Mouse (Mus musculus): ENCODE measurements around the gene Trim41. TPM values are rescaled to one million over a fixed set of nuclear protein-coding genes. Genes with fewer than 3 reads are reported as not detected.
"Not testable (repeated sequence)": the region's sequence is repeated elsewhere in the genome, so short reads cannot be mapped to it uniquely, and the experiment has no call there.

Gene Trim41
- polyA plus RNA-seq, 1 experiment: 3.9 TPM

- Histone ChIP-seq H3K27me3 (ENCODE audit: control insufficient read depth) (peaks cover 25% of the 10 kb centered on the region), H3K36me3 (ENCODE audit: control insufficient read depth) (no peaks in the 10 kb centered on the region), H3K9me3 (ENCODE audit: control insufficient read depth, low read length) (peaks cover 11% of the 10 kb centered on the region), H3K4me3 (replicated peaks) (no peak overlapping the region), H3K4me1 (ENCODE audit: control insufficient read depth) (peaks cover 33% of the 10 kb centered on the region)
- TF ChIP-seq GATA1 (IDR thresholded peaks at IDR 0.05; ENCODE audit: low read length): no peak
- no peak for TF ChIP-seq TAL1 (IDR thresholded peaks at IDR 0.05; ENCODE audit: low read length)
These were observed 14.1 kb upstream of the Trim41 start for GRCm38 (mm10) chr11:48831273-48831672.

- no peak overlapping the region for H3K4me3 ChIP-seq (replicated peaks)
These were observed 13.1 kb upstream of the Trim41 start for GRCm38 (mm10) chr11:48830279-48830678.

DNA sequence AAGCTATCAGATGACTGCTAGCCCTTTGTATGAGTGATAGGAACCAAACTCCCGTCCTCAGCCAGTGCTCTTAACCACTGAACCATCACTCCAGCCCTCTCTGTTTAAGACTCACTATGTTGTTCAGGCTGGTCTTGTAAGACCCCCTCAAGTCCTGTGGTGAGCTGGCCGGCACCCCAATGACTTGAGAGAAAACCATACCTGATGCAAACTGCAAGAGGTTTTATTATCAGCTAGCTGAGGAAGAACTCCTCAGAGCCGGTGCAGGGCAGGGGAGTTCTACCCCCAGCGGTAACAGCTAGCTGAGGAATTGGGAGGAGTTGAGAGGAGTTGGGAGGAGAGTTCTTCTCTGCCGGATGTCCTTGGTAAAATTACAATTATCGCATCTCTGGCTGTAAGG is 10.8 kb upstream of the Trim41 start:
- peaks cover 11% of the 10 kb centered on the region for H3K9me3 ChIP-seq (ENCODE audit: control insufficient read depth, low read length)
- H3K4me1 ChIP-seq (ENCODE audit: control insufficient read depth): peaks cover 32% of the 10 kb centered on the region
- TF ChIP-seq GATA1 (IDR thresholded peaks at IDR 0.05; ENCODE audit: low read length) (no peak), TAL1 (IDR thresholded peaks at IDR 0.05; ENCODE audit: low read length) (no peak)
- no peaks in the 10 kb centered on the region for H3K36me3 ChIP-seq (ENCODE audit: control insufficient read depth)
- H3K4me3 ChIP-seq (replicated peaks): no peak overlapping the region
- peaks cover 41% of the 10 kb centered on the region for H3K27me3 ChIP-seq (ENCODE audit: control insufficient read depth)

More at GRCm38 (mm10) chr11:48830279-48830678, 13.1 kb upstream of the Trim41 start:
- Histone ChIP-seq H3K36me3 (ENCODE audit: control insufficient read depth) (no peaks in the 10 kb centered on the region), H3K27me3 (ENCODE audit: control insufficient read depth) (peaks cover 23% of the 10 kb centered on the region), H3K4me1 (ENCODE audit: control insufficient read depth) (peaks cover 35% of the 10 kb centered on the region), H3K9me3 (ENCODE audit: control insufficient read depth, low read length) (peaks cover 11% of the 10 kb centered on the region)
- TF ChIP-seq GATA1 (IDR thresholded peaks at IDR 0.05; ENCODE audit: low read length): no peak
- TF ChIP-seq TAL1 (IDR thresholded peaks at IDR 0.05; ENCODE audit: low read length): no peak

- Histone ChIP-seq H3K36me3 (ENCODE audit: control insufficient read depth) (no peaks in the 10 kb centered on the region), H3K27me3 (ENCODE audit: control insufficient read depth) (peaks cover 45% of the 10 kb centered on the region), H3K4me3 (replicated peaks) (peak overlapping the region; percentile 66), H3K4me1 (ENCODE audit: control insufficient read depth) (peaks cover 34% of the 10 kb centered on the region), H3K9me3 (ENCODE audit: control insufficient read depth, low read length) (peaks cover 11% of the 10 kb centered on the region)
- TF ChIP-seq TAL1 (IDR thresholded peaks at IDR 0.05; ENCODE audit: low read length): no peak
- no peak for TF ChIP-seq GATA1 (IDR thresholded peaks at IDR 0.05; ENCODE audit: low read length)
These were observed 9.6 kb upstream of the Trim41 start for GRCm38 (mm10) chr11:48826752-48827096.

- H3K4me3 ChIP-seq (replicated peaks): peak within 1 kb of the TSS; percentile 66
- H3K36me3 ChIP-seq (ENCODE audit: control insufficient read depth): not testable (repeated sequence)
- H3K4me1 ChIP-seq (ENCODE audit: control insufficient read depth): peaks cover 35% of the 10 kb centered on the region
- peaks cover 11% of the 10 kb centered on the region for H3K9me3 ChIP-seq (ENCODE audit: control insufficient read depth, low read length)
- peaks cover 45% of the 10 kb centered on the region for H3K27me3 ChIP-seq (ENCODE audit: control insufficient read depth)
These were observed 9.0 kb upstream of the Trim41 start, which contains the start of the genes Trim7 and Gm12184 for GRCm38 (mm10) chr11:48825979-48826751. Gene Trim7 (plus strand): TSS chr11:48826140. Gene Gm12184 (minus strand): TSS chr11:48826655.

DNA sequence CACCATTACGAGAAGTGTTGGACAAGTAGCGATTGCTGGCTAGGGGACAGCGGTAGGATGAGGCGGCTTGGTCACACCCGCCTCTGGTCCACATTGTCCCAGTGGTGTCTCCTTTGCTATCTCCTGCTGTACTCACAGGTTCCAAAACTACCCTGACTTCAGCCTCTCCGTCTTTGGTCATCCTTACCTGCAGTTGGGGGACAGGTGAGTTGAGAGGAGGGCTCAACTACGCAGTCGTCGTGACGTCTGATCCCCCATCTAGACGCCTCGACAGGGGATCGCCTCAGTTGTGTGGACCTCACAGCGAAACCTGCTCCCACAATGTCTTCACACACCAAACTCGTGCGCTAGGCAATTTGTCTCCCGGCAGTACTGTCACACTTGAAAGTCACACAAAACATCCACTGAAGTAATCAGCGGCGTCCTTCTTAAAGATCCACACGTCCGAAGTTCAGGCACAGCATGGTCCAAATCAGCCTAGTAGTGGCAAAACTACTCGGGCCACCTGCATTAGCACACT is 7.2 kb upstream of the Trim41 start:
- Histone ChIP-seq H3K36me3 (ENCODE audit: control insufficient read depth) (no peaks in the 10 kb centered on the region), H3K27me3 (ENCODE audit: control insufficient read depth) (peaks cover 45% of the 10 kb centered on the region), H3K4me1 (ENCODE audit: control insufficient read depth) (peaks cover 51% of the 10 kb centered on the region), H3K4me3 (replicated peaks) (peak overlapping the region; percentile 62), H3K9me3 (ENCODE audit: control insufficient read depth, low read length) (peaks cover 11% of the 10 kb centered on the region)
- TF ChIP-seq GATA1 (IDR thresholded peaks at IDR 0.05; ENCODE audit: low read length): no peak
- no peak for TF ChIP-seq TAL1 (IDR thresholded peaks at IDR 0.05; ENCODE audit: low read length)

DNA sequence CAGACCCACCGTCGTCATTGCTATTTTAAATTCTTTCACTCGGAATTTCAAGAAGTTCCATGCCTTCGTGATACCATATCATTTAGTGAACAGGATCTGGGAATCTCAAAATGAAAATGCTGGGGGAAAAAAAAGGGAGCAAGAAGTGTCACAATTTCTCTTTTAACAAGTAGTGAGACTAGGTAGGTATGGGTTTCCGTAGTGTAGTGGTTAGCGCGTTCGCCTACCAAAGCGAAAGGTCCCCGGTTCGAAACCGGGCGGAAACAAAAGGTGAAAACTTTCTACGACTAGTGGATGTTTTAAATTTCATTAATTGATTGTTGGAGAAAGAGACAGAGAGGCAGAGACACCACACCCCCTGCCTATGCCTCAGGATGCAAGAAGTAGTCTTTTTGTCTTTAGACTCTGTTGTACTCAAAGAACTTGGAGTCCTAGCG is 6.4 kb upstream of the Trim41 start:
- H3K36me3 ChIP-seq (ENCODE audit: control insufficient read depth): no peaks in the 10 kb centered on the region
- no peak for TF ChIP-seq GATA1 (IDR thresholded peaks at IDR 0.05; ENCODE audit: low read length)
- no peak for TF ChIP-seq TAL1 (IDR thresholded peaks at IDR 0.05; ENCODE audit: low read length)

DNA sequence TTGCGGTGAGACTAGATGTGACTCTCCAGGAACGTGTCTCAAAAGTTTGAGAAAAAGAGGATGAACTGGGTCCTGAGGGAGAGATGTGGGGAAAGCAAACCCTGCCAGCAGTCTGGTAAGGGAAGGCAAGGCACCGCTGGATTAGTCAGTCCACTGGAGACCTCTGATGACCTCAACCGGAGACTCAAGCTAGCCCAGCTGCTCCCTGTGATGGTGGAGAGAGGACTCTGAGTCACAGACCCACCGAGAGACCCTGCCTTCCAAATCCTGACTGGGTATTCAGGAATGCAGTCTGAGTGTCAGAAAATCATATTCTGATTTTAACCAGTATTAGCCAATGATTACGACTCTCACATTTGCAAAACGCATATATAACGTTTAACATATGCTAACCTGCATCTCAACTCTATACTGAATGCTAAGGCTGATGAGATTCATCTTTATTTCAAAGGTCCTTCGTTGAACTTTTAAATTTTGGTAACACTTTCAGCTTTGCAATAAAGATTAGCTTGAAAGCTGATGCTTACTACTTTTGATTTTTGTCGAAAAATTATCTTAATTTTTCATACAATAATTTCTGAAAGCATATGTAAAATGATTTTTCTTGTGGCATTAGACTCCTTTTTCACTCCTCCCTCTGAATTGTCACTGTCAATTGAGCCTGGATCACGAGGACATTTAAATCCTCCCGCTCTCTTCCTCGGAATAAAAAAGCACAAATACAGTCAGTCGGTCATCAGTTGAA is 5.8 kb upstream of the Trim41 start:
- H3K4me1 ChIP-seq (ENCODE audit: control insufficient read depth): peaks cover 59% of the 10 kb centered on the region
- no peak for TF ChIP-seq GATA1 (IDR thresholded peaks at IDR 0.05; ENCODE audit: low read length)
- TF ChIP-seq TAL1 (IDR thresholded peaks at IDR 0.05; ENCODE audit: low read length): no peak
- H3K36me3 ChIP-seq (ENCODE audit: control insufficient read depth): no peaks in the 10 kb centered on the region
- H3K27me3 ChIP-seq (ENCODE audit: control insufficient read depth): peaks cover 43% of the 10 kb centered on the region
- peak overlapping the region; percentile 62 for H3K4me3 ChIP-seq (replicated peaks)
- H3K9me3 ChIP-seq (ENCODE audit: control insufficient read depth, low read length): peaks cover 6% of the 10 kb centered on the region

More for the DNA sequence above, 6.4 kb upstream of the Trim41 start:
- peaks cover 45% of the 10 kb centered on the region for H3K27me3 ChIP-seq (ENCODE audit: control insufficient read depth)
- peaks cover 9% of the 10 kb centered on the region for H3K9me3 ChIP-seq (ENCODE audit: control insufficient read depth, low read length)
- H3K4me1 ChIP-seq (ENCODE audit: control insufficient read depth): peaks cover 53% of the 10 kb centered on the region
- H3K4me3 ChIP-seq (replicated peaks): peak overlapping the region; percentile 62

DNA sequence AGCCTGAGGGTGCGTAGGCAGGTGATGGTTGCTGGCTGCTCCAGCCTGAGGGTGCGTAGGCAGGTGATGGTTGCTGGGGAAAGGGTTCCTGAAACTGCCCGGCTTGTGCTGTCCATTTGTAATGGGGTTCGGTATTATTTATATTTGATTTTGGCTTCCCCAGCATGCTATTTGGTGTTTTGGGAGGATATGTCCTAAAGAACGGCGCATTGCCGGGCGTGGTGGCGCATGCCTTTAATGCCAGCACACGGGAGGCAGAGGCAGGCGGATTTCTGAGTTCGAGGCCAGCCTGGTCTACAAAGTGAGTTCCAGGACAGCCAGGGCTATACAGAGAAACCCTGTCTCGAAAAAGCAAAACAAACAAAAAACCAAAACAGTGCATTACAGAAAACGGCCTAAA is 4.1 kb upstream of the Trim41 start:
- Histone ChIP-seq H3K4me1 (ENCODE audit: control insufficient read depth) (peaks cover 52% of the 10 kb centered on the region), H3K27me3 (ENCODE audit: control insufficient read depth) (peaks cover 28% of the 10 kb centered on the region)
- H3K4me3 ChIP-seq (replicated peaks); H3K9me3 ChIP-seq (ENCODE audit: control insufficient read depth, low read length); H3K36me3 ChIP-seq (ENCODE audit: control insufficient read depth): not testable (repeated sequence)

Measured in erythroblast, embryonic 14.5 days (primary cell).